Mouse (Mus musculus): Measurements from ENCODE around the gene Vmn1r80. TPM values are rescaled to one million over a fixed set of nuclear protein-coding genes. Genes with fewer than 3 reads are reported as not detected.
"Not testable (repeated sequence)": the region's sequence is repeated elsewhere in the genome, so short reads cannot be mapped to it uniquely, and the experiment has no call there.

The Vmn1r80 gene
- not detected in 2 replicates for polyA plus RNA-seq (2014; fragmentation: Nextera tagmentation; extraction: Ambion mirVana)

GRCm38 (mm10) chr7:12188986-12189385, at the start of gene Vmn1r80:
Vmn1r80 (plus strand) TSS chr7:12189286.
- no peak within 1 kb of the TSS for H3K4me3 ChIP-seq (ENCODE audit: low read length)
- ATAC-seq (ENCODE audit: low FRiP score, low TSS enrichment): no peak
- H3K4me1 ChIP-seq (ENCODE audit: control insufficient read depth, insufficient read depth, low read length): no peaks in the 10 kb centered on the region
- H3K4me2 ChIP-seq (replicated peaks; ENCODE audit: low read depth, low read length): no peak within 1 kb of the TSS
- no peaks in the 10 kb centered on the region for H3K36me3 ChIP-seq (ENCODE audit: control insufficient read depth, insufficient read depth, low read length)
- H3K9ac ChIP-seq (ENCODE audit: low read depth, low read length): no peak within 1 kb of the TSS
- H3K27ac ChIP-seq (ENCODE audit: low read depth, low read length): no peak within 1 kb of the TSS
- H3K9me3 ChIP-seq (ENCODE audit: control insufficient read depth, low read length): no peaks in the 10 kb centered on the region
- H3K27me3 ChIP-seq (ENCODE audit: control insufficient read depth, insufficient read depth, low read length): no peaks in the 10 kb centered on the region
- WGBS: 80% methylated on average over 1 of the region's 1 CpGs

- no peak within 1 kb of the TSS for H3K4me2 ChIP-seq (replicated peaks; ENCODE audit: low read depth, low read length)
- H3K9ac ChIP-seq (ENCODE audit: low read depth, low read length): no peak within 1 kb of the TSS
- 64% methylated on average over 2 of the region's 2 CpGs for WGBS
- no peak for ATAC-seq (ENCODE audit: low FRiP score, low TSS enrichment)
- H3K27me3 ChIP-seq (ENCODE audit: control insufficient read depth, insufficient read depth, low read length): no peaks in the 10 kb centered on the region
- H3K4me3 ChIP-seq (ENCODE audit: low read length): no peak within 1 kb of the TSS
- no peaks in the 10 kb centered on the region for H3K4me1 ChIP-seq (ENCODE audit: control insufficient read depth, insufficient read depth, low read length)
- H3K27ac ChIP-seq (ENCODE audit: low read depth, low read length): no peak within 1 kb of the TSS
- no peaks in the 10 kb centered on the region for H3K36me3 ChIP-seq (ENCODE audit: control insufficient read depth, insufficient read depth, low read length)
- no peaks in the 10 kb centered on the region for H3K9me3 ChIP-seq (ENCODE audit: control insufficient read depth, low read length)
Measured at GRCm38 (mm10) chr7:12149957-12150356, 39.1 kb upstream of the Vmn1r80 start, which contains the start of gene Vmn1r78. Vmn1r78 (plus strand) TSS chr7:12150257.

- H3K27ac ChIP-seq (ENCODE audit: low read depth, low read length); H3K4me2 ChIP-seq (replicated peaks; ENCODE audit: low read depth, low read length); H3K27me3 ChIP-seq (ENCODE audit: control insufficient read depth, insufficient read depth, low read length); H3K36me3 ChIP-seq (ENCODE audit: control insufficient read depth, insufficient read depth, low read length); H3K9ac ChIP-seq (ENCODE audit: low read depth, low read length); H3K4me1 ChIP-seq (ENCODE audit: control insufficient read depth, insufficient read depth, low read length); H3K9me3 ChIP-seq (ENCODE audit: control insufficient read depth, low read length); H3K4me3 ChIP-seq (ENCODE audit: low read length); ATAC-seq (ENCODE audit: low FRiP score, low TSS enrichment): not testable (repeated sequence)
- WGBS: 25% methylated on average over 1 of the region's 1 CpGs
Measured at GRCm38 (mm10) chr7:12156463-12156862, 32.6 kb upstream of the Vmn1r80 start.

DNA sequence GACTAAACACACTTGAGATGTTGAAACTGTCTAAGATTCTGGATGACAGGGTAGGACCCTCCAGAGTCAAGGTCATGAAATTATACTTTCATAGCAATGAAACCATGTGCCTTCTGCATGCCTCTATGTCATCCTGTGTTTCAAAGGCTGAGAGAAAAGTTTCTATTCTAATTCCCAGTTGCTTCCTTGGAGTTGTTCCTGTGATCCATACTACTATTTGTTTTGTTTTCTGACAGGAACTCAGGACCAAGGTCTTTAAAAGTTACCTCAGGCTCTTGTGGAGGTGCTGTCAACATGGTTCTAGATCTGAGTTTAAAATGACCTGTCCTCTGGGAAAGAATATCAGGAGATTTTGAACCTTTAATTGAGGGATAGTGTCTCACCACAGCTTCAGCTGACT, 18.1 kb upstream of the Vmn1r80 start, which contains the start of gene Vmn1r79:
Gene Vmn1r79, plus strand, starts transcription at position 301 of the 400 bp plus-strand sequence.
- not testable (repeated sequence) for H3K4me2 ChIP-seq (replicated peaks; ENCODE audit: low read depth, low read length); H3K4me1 ChIP-seq (ENCODE audit: control insufficient read depth, insufficient read depth, low read length); H3K9ac ChIP-seq (ENCODE audit: low read depth, low read length); H3K27ac ChIP-seq (ENCODE audit: low read depth, low read length); ATAC-seq (ENCODE audit: low FRiP score, low TSS enrichment); H3K36me3 ChIP-seq (ENCODE audit: control insufficient read depth, insufficient read depth, low read length); H3K4me3 ChIP-seq (ENCODE audit: low read length); H3K27me3 ChIP-seq (ENCODE audit: control insufficient read depth, insufficient read depth, low read length); H3K9me3 ChIP-seq (ENCODE audit: control insufficient read depth, low read length)

- H3K27me3 ChIP-seq (ENCODE audit: control insufficient read depth, insufficient read depth, low read length); H3K9ac ChIP-seq (ENCODE audit: low read depth, low read length); H3K36me3 ChIP-seq (ENCODE audit: control insufficient read depth, insufficient read depth, low read length); ATAC-seq (ENCODE audit: low FRiP score, low TSS enrichment); H3K4me1 ChIP-seq (ENCODE audit: control insufficient read depth, insufficient read depth, low read length); H3K9me3 ChIP-seq (ENCODE audit: control insufficient read depth, low read length); H3K4me2 ChIP-seq (replicated peaks; ENCODE audit: low read depth, low read length); H3K27ac ChIP-seq (ENCODE audit: low read depth, low read length); H3K4me3 ChIP-seq (ENCODE audit: low read length): not testable (repeated sequence)
- WGBS: 68% methylated on average over 2 of the region's 2 CpGs
Measured at GRCm38 (mm10) chr7:12172926-12173325, 16.2 kb upstream of the Vmn1r80 start.

DNA sequence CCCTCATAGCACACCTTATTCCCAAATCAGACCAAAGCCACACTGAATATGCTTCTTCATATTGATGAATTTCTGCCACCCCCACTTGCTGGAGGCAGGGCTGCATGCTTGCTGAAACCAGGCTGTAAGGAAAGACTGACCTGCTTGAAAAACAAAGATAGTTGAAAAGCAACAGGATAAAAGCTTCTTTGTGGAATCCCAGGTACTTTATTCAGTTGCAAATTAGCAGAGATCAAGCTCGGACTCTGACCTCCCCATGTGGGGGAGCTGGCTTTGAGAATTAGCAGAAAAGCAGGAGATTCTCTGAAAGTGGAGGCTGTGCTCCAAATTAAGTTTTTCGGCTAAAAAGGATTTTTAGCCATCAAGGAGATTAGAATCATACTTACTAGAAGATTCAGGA, 15.1 kb downstream of the Vmn1r80 start:
- no peaks in the 10 kb centered on the region for H3K27me3 ChIP-seq (ENCODE audit: control insufficient read depth, insufficient read depth, low read length)
- H3K9me3 ChIP-seq (ENCODE audit: control insufficient read depth, low read length): peaks cover 5% of the 10 kb centered on the region
- WGBS: 76% methylated on average over 2 of the region's 2 CpGs
- H3K4me2 ChIP-seq (replicated peaks; ENCODE audit: low read depth, low read length): no peak overlapping the region
- no peak for ATAC-seq (ENCODE audit: low FRiP score, low TSS enrichment)
- no peaks in the 10 kb centered on the region for H3K4me1 ChIP-seq (ENCODE audit: control insufficient read depth, insufficient read depth, low read length)
- H3K4me3 ChIP-seq (ENCODE audit: low read length): no peak overlapping the region
- H3K27ac ChIP-seq (ENCODE audit: low read depth, low read length): no peak overlapping the region
- H3K36me3 ChIP-seq (ENCODE audit: control insufficient read depth, insufficient read depth, low read length): no peaks in the 10 kb centered on the region
- no peak overlapping the region for H3K9ac ChIP-seq (ENCODE audit: low read depth, low read length)

Other genes starting within 250 kb of the Vmn1r80 start
- not detected in 2 replicates for gene Vmn1r77, start 152.5 kb upstream of the Vmn1r80 start, polyA plus RNA-seq (2014; fragmentation: Nextera tagmentation; extraction: Ambion mirVana)
- not detected in 2 replicates for gene Vmn1r78, start 39.0 kb upstream of the Vmn1r80 start, polyA plus RNA-seq (2014; fragmentation: Nextera tagmentation; extraction: Ambion mirVana)
- gene Vmn1r79, start 18.0 kb upstream of the Vmn1r80 start, polyA plus RNA-seq (2014; fragmentation: Nextera tagmentation; extraction: Ambion mirVana): not detected in 2 replicates
- not detected in 2 replicates for gene Vmn1r81, start 79.0 kb downstream of the Vmn1r80 start, polyA plus RNA-seq (2014; fragmentation: Nextera tagmentation; extraction: Ambion mirVana)
- not detected in 2 replicates for gene Vmn1r82, start 111.1 kb downstream of the Vmn1r80 start, polyA plus RNA-seq (2014; fragmentation: Nextera tagmentation; extraction: Ambion mirVana)
- gene Vmn1r83, start 140.2 kb downstream of the Vmn1r80 start, polyA plus RNA-seq (2014; fragmentation: Nextera tagmentation; extraction: Ambion mirVana): not detected in 2 replicates
- gene Vmn1r84, start 180.0 kb downstream of the Vmn1r80 start, polyA plus RNA-seq (2014; fragmentation: Nextera tagmentation; extraction: Ambion mirVana): not detected in 2 replicates
- gene Zfp551, start 233.5 kb downstream of the Vmn1r80 start, polyA plus RNA-seq (2014; fragmentation: Nextera tagmentation; extraction: Ambion mirVana): 3.0 and 4.4 TPM in 2 replicates

All from kidney, embryonic 14.5 days (tissue).